Mouse (Mus musculus) E14TG2a.4 (cell line): ENCODE measurements at regions not wholly inside any gene's neighbourhood (a gene's known extent, or its start where the extent isn't known, plus 50 kb on each side); places are given as distances from the start of the nearest gene placed in this dataset.

Experiments
- CTCF ChIP-seq: conservative IDR thresholded peaks from 2 replicates; pipeline ENCODE4 v1.5.1; 2014; ENCODE audit warnings: low read length
- POU5F1 ChIP-seq: IDR thresholded peaks from 2 replicates; pipeline ENCODE4 v1.6.1; 2014; ENCODE audit warnings: low read length, borderline replicate concordance

GRCm38 (mm10) chr12:18387821-18388220 is 126.5 kb upstream of the 5730507C01Rik start:
- TF ChIP-seq CTCF (no peak), POU5F1 (no peak)
